Mouse (Mus musculus) embryonic facial prominence, embryonic 13.5 days (tissue): Measurements from ENCODE around the gene 4933415F23Rik. TPM values are rescaled to one million over a fixed set of nuclear protein-coding genes. Genes with fewer than 3 reads are reported as not detected.
"Not testable (repeated sequence)": the region's sequence is repeated elsewhere in the genome, so short reads cannot be mapped to it uniquely, and the experiment has no call there.

Experiments used
- ATAC-seq: fragments of 200-750 bp; cut with Nextera tagmentation; 2 replicates; pipeline ENCODE4 v1.8.0; 2017; ENCODE audit warnings: low read depth; ENCODE audit not compliant: insufficient number of reproducible peaks, insufficient read depth, low FRiP score, low TSS enrichment
- H3K27ac ChIP-seq: fragments of 300-500 bp; sonication (generic); 2 replicates; pipeline ENCODE4 v1.5.1; 2015; ENCODE audit warnings: moderate library complexity, mild to moderate bottlenecking, inconsistent platforms
- H3K27me3 ChIP-seq: fragments of 300-500 bp; sonication (generic); 2 replicates; pipeline ENCODE4 v1.6.1; 2015; ENCODE audit warnings: mild to moderate bottlenecking, inconsistent platforms
- H3K36me3 ChIP-seq: fragments of 300-500 bp; sonication (generic); 2 replicates; pipeline ENCODE4 v1.6.1; 2015; ENCODE audit warnings: mild to moderate bottlenecking, inconsistent platforms
- H3K4me1 ChIP-seq: fragments of 300-500 bp; sonication (generic); 2 replicates; pipeline ENCODE4 v1.6.1; 2015; ENCODE audit warnings: inconsistent platforms
- H3K4me2 ChIP-seq: fragments of 300-500 bp; sonication (generic); 2 replicates; pipeline ENCODE4 v1.6.1; 2015; ENCODE audit warnings: moderate library complexity, mild to moderate bottlenecking, inconsistent platforms
- H3K4me3 ChIP-seq: fragments of 300-500 bp; sonication (generic); 2 replicates; pipeline ENCODE4 v1.5.1; 2015; ENCODE audit warnings: mild to moderate bottlenecking, inconsistent platforms
- H3K9ac ChIP-seq: fragments of 300-500 bp; sonication (generic); 2 replicates; pipeline ENCODE4 v1.6.1; 2015; ENCODE audit warnings: mild to moderate bottlenecking, inconsistent platforms
- H3K9me3 ChIP-seq: fragments of 300-500 bp; sonication (generic); 2 replicates; pipeline ENCODE4 v1.6.1; 2016; ENCODE audit warnings: inconsistent platforms
- WGBS: fragments of 180-500 bp; shearing (Covaris S2); methylation state at CpG from one replicate; pipeline ENCODE4 v1.1.7; 2015; ENCODE audit warnings: mixed read lengths; 5-methylcytosine and 5-hydroxymethylcytosine counted together
- polyA plus RNA-seq: library from polyadenylated mRNA; unstranded; fragments of >200 nt; fragmentation: Nextera tagmentation; extraction: Ambion mirVana; gene quantifications from 2 replicates; pipeline ENCODE4 v1.2.1, GENCODE M21; 2015

Gene 4933415F23Rik
- polyA plus RNA-seq: not detected in 2 replicates

GRCm38 (mm10) chr1:23102021-23102420, at the start of gene 4933415F23Rik:
Gene 4933415F23Rik, minus strand, starts transcription at chr1:23102253.
- Histone ChIP-seq H3K27ac (no peak within 1 kb of the TSS), H3K9me3 (no peaks in the 10 kb centered on the region), H3K27me3 (no peaks in the 10 kb centered on the region), H3K4me3 (no peak within 1 kb of the TSS), H3K4me1 (no peaks in the 10 kb centered on the region), H3K4me2 (no peak within 1 kb of the TSS), H3K9ac (no peak within 1 kb of the TSS), H3K36me3 (no peaks in the 10 kb centered on the region)
- ATAC-seq: 0 out of 2 replicates have a peak, but pooled peaks have one; percentile 15
- WGBS: 95% methylated on average over 20 of the region's 20 CpGs

- H3K27me3 ChIP-seq: no peaks in the 10 kb centered on the region
- H3K4me3 ChIP-seq: no peak overlapping the region
- no peak overlapping the region for H3K27ac ChIP-seq
- H3K4me2 ChIP-seq: no peak overlapping the region
- no peak overlapping the region for H3K9ac ChIP-seq
- H3K9me3 ChIP-seq: no peaks in the 10 kb centered on the region
- no peaks in the 10 kb centered on the region for H3K4me1 ChIP-seq
- no peak for ATAC-seq
- 86% methylated on average over 1 of the region's 1 CpGs for WGBS
- H3K36me3 ChIP-seq: no peaks in the 10 kb centered on the region
Observed at GRCm38 (mm10) chr1:23151722-23152121, 49.7 kb upstream of the 4933415F23Rik start.

GRCm38 (mm10) chr1:23146198-23146873, 44.3 kb upstream of the 4933415F23Rik start:
- Histone ChIP-seq H3K4me1 (no peaks in the 10 kb centered on the region), H3K36me3 (no peaks in the 10 kb centered on the region), H3K4me2 (no peak overlapping the region), H3K27me3 (no peaks in the 10 kb centered on the region), H3K27ac (no peak overlapping the region), H3K4me3 (no peak overlapping the region), H3K9ac (no peak overlapping the region), H3K9me3 (0 out of 2 replicates have a peak, but pooled peaks cover 2% of the 10 kb centered on the region)
- 62% methylated on average over 5 of the region's 5 CpGs for WGBS
- ATAC-seq: no peak

- no peak for ATAC-seq
- H3K9ac ChIP-seq: no peak overlapping the region
- H3K4me1 ChIP-seq: no peaks in the 10 kb centered on the region
- 0 out of 2 replicates have a peak, but pooled peaks cover 2% of the 10 kb centered on the region for H3K9me3 ChIP-seq
- H3K4me3 ChIP-seq: no peak overlapping the region
- no peak overlapping the region for H3K4me2 ChIP-seq
- H3K27ac ChIP-seq: no peak overlapping the region
- WGBS: 81% methylated on average over 10 of the region's 10 CpGs
- H3K36me3 ChIP-seq: no peaks in the 10 kb centered on the region
- no peaks in the 10 kb centered on the region for H3K27me3 ChIP-seq
Observed at GRCm38 (mm10) chr1:23141121-23141811, 39.2 kb upstream of the 4933415F23Rik start.

DNA sequence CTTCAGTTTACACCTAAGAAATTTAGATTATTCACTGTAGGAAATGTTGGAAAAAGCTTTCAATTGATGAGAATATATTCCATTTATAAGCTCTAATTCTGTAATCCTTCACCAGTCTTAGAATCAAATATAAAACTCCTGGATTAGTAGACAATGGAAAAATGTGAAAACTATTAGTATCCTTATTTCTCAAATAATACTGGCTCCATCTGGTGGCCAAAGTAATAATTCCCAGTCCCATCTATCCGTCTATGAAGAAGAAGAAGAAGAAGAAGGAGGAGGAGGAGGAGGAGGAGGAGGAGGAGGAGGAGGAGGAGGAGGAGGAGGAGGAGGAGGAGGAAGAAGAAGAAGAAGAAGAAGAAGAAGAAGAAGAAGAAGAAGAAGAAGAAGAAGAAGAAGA, 38.5 kb upstream of the 4933415F23Rik start:
- not testable (repeated sequence) for H3K9me3 ChIP-seq, H3K9ac ChIP-seq, H3K4me1 ChIP-seq, H3K36me3 ChIP-seq, H3K4me2 ChIP-seq, H3K4me3 ChIP-seq, H3K27me3 ChIP-seq, H3K27ac ChIP-seq, ATAC-seq
- whole genome bisulfite sequencing: no CpG with 5 or more reads among the region's 1 CpGs

- H3K4me2 ChIP-seq: no peak overlapping the region
- ATAC-seq: no peak
- H3K4me3 ChIP-seq: no peak overlapping the region
- H3K27ac ChIP-seq: no peak overlapping the region
- H3K27me3 ChIP-seq: no peaks in the 10 kb centered on the region
- no peaks in the 10 kb centered on the region for H3K4me1 ChIP-seq
- H3K9ac ChIP-seq: no peak overlapping the region
- no peaks in the 10 kb centered on the region for H3K9me3 ChIP-seq
- H3K36me3 ChIP-seq: no peaks in the 10 kb centered on the region
- WGBS: 72% methylated on average over 4 of the region's 4 CpGs
Observed at GRCm38 (mm10) chr1:23120901-23121300, 18.8 kb upstream of the 4933415F23Rik start.

DNA sequence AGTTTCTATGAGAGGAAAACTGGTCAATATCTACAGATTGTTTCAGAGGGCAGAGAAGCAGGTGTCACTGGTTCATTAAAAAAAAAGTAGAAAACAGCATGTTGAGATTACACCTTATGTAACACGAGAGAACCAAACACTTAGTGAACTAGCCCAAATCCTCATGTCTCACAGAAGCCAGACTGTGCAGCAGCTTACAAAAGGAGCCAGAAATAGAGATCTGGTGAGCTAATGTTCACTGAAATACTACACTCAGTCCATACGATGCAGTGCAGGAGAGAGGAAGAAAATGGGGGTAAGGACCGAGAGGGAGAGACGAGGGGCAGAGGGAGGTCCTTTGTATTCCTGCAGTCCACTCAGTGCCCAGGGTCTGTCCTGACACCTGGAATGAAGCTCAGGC, 17.4 kb upstream of the 4933415F23Rik start:
- ATAC-seq: no peak
- WGBS: 46% methylated on average over 4 of the region's 4 CpGs

GRCm38 (mm10) chr1:23117423-23117822, 15.4 kb upstream of the 4933415F23Rik start:
- H3K4me2 ChIP-seq: no peak overlapping the region
- H3K9me3 ChIP-seq: 0 out of 2 replicates have a peak, but pooled peaks cover 3% of the 10 kb centered on the region
- ATAC-seq: no peak
- H3K9ac ChIP-seq: no peak overlapping the region
- no peak overlapping the region for H3K4me3 ChIP-seq
- H3K36me3 ChIP-seq: no peaks in the 10 kb centered on the region
- no peaks in the 10 kb centered on the region for H3K4me1 ChIP-seq
- H3K27ac ChIP-seq: no peak overlapping the region
- no peaks in the 10 kb centered on the region for H3K27me3 ChIP-seq
- WGBS: 49% methylated on average over 3 of the region's 3 CpGs

More for the DNA sequence above, 17.4 kb upstream of the 4933415F23Rik start:
- Histone ChIP-seq H3K27me3 (no peaks in the 10 kb centered on the region), H3K4me1 (no peaks in the 10 kb centered on the region), H3K27ac (no peak overlapping the region), H3K36me3 (no peaks in the 10 kb centered on the region), H3K4me2 (no peak overlapping the region), H3K9ac (no peak overlapping the region), H3K9me3 (0 out of 2 replicates have a peak, but pooled peaks cover 3% of the 10 kb centered on the region), H3K4me3 (no peak overlapping the region)

DNA sequence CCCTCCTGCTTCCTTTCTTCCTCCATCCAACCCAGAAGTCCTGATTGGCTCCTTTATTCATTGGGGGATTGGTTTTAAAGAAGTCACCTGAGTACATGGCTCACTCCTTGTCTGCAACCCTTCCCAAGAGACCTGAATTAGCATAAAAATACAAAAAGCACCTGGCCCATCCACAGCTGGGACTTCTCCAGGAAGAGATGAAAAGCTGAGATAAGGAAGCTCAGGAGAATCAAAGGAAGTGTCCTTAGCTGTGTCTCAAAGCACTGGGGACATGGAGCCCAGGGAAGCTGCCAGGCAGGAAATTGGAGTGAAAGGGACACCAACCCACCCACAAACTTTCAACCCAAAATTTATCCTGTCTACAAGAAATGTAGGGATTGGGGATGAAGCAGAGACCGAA, 7.1 kb upstream of the 4933415F23Rik start:
- Histone ChIP-seq H3K9ac (no peak overlapping the region), H3K27me3 (no peaks in the 10 kb centered on the region), H3K36me3 (no peaks in the 10 kb centered on the region), H3K4me1 (no peaks in the 10 kb centered on the region), H3K9me3 (no peaks in the 10 kb centered on the region), H3K4me3 (no peak overlapping the region), H3K27ac (no peak overlapping the region), H3K4me2 (no peak overlapping the region)
- no peak for ATAC-seq
- WGBS: 88% methylated on average over 1 of the region's 1 CpGs

- 71% methylated on average over 4 of the region's 4 CpGs for WGBS
- H3K4me3 ChIP-seq: no peak overlapping the region
- ATAC-seq: no peak
Observed at GRCm38 (mm10) chr1:23102881-23103280, 828 bp upstream of the 4933415F23Rik start.

GRCm38 (mm10) chr1:23099791-23100190, 2.3 kb downstream of the 4933415F23Rik start:
- WGBS: 63% methylated on average over 1 of the region's 1 CpGs
- Histone ChIP-seq H3K9me3 (no peaks in the 10 kb centered on the region), H3K9ac (no peak overlapping the region), H3K4me1 (no peaks in the 10 kb centered on the region), H3K27ac (no peak overlapping the region), H3K27me3 (no peaks in the 10 kb centered on the region), H3K36me3 (no peaks in the 10 kb centered on the region), H3K4me3 (no peak overlapping the region), H3K4me2 (no peak overlapping the region)
- no peak for ATAC-seq

More at GRCm38 (mm10) chr1:23102881-23103280, 828 bp upstream of the 4933415F23Rik start:
- Histone ChIP-seq H3K27ac (no peak overlapping the region), H3K36me3 (no peaks in the 10 kb centered on the region), H3K4me1 (no peaks in the 10 kb centered on the region), H3K4me2 (no peak overlapping the region), H3K9me3 (no peaks in the 10 kb centered on the region), H3K9ac (no peak overlapping the region), H3K27me3 (no peaks in the 10 kb centered on the region)

DNA sequence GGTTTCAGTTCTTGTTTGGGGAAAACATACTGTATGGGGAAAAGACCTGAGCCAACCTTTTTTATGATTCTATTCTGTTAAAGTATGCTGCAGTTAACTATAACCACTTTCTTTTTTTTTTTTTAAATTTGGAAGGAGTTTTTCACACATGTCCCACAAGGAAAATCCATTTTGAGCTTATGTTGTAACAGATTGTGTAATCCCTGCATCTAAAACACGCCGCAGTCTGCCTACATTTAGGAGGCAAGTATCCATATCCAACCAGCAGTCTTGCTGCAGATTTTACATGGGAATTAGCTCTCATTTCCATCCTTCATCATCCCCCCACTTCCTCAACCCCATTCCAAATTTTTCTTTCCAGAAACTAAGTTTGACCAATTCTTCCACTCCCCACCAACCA, 3.6 kb downstream of the 4933415F23Rik start:
- no peak for ATAC-seq
- Histone ChIP-seq H3K36me3 (no peaks in the 10 kb centered on the region), H3K4me1 (no peaks in the 10 kb centered on the region), H3K27ac (no peak overlapping the region), H3K4me3 (no peak overlapping the region), H3K9ac (no peak overlapping the region), H3K4me2 (no peak overlapping the region), H3K27me3 (no peaks in the 10 kb centered on the region), H3K9me3 (no peaks in the 10 kb centered on the region)
- 90% methylated on average over 2 of the region's 2 CpGs for WGBS
